Mouse (Mus musculus) left cerebral cortex, adult 9 months (tissue): ENCODE measurements around the gene Trmt61a.

ENCODE experiments used
- DNase-seq, 2 experiments: peaks; one replicate each; pipeline ENCODE4 v3.0.0; 2022; ENCODE audit warnings: low spot score in 2 of 2

The Trmt61a gene

DNA sequence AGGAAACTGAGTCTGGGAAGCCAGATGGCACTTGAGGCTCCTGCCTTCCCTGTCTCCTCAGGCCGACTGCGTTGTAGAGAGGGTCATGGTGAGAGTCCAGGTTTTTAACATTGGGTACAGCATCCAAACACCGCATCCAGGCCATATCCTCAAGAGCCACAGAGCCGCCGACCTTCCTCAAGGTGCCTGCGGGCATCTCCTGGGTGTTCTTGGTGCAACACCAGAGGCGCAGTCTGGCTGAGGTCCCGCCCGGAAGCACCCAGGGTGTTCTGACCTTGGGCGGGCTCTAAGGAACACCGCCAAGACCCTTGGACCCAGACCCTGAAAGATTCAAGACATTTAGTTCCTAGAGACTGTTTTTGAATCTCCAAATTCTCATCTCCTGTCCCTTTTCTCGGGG is 5.3 kb upstream of the Trmt61a start:
- DNase-seq = no peak

GRCm38 (mm10) chr12:111674850-111675486 is 2.9 kb upstream of the Trmt61a start:
- no peak for DNase-seq

GRCm38 (mm10) chr12:111675797-111676580 is 1.9 kb upstream of the Trmt61a start:
- DNase-seq = no peak

DNA sequence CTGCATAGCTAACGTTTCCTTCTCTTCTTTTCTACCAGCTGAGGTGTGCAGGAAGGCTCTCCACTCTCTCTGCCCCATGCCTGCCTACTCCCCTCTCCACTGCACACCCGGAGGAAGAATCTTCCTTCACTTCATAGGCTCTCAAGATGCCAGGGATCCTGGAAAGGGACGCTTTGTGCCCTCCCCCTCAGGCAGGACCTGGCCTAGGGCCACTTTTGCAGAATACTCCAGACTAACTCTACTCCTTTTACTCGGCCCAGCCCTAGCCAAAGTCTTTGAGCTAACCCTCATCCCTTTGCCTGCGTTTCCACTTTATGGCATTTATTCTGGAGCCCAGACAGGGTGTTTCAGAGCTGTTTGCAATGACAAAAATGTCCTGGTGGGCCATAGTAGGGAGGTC is 484 bp upstream of the Trmt61a start:
- DNase-seq = no peak

GRCm38 (mm10) chr12:111678670-111678933 is 697 bp downstream of the Trmt61a start:
- DNase-seq = no peak

DNA sequence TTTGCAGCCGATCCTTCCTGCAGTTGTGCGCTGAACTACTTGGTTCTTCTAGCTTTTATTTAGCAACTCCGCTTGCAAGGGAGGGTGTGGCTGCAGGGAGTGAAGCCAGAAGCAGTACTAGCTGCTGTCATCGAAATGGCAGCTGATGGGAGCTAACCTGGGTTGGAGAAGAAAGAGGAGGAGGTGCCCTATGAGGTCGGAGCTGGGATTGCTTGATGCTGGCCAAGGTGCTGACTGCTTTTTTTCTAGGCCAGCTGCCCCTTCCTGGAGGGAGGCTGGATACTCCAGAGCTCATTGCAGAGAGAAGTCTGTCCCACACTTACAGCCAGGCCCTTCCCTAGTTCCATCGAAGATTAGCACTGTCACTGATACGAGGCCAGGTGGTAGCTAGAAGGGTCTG is 1.1 kb downstream of the Trmt61a start:
- no peak for DNase-seq

DNA sequence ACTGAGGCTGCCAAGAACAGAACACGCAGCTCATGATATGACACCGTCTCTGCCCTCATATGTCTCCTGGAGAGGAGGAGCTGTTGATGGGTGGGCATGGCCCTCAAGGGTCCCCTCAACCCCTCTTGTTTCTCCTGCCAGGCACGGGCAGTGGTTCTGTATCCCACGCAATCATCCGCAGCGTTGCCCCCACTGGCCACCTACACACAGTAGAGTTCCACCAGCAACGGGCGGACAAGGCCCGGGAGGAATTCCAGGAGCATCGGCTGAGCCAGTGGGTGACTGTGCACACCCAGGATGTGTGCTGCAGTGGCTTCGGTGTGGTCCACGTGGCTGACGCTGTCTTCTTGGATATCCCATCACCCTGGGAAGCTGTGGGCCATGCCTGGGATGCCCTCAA is 2.8 kb downstream of the Trmt61a start:
- no peak for DNase-seq

GRCm38 (mm10) chr12:111681305-111681704 is 3.4 kb downstream of the Trmt61a start:
- no peak for DNase-seq

DNA sequence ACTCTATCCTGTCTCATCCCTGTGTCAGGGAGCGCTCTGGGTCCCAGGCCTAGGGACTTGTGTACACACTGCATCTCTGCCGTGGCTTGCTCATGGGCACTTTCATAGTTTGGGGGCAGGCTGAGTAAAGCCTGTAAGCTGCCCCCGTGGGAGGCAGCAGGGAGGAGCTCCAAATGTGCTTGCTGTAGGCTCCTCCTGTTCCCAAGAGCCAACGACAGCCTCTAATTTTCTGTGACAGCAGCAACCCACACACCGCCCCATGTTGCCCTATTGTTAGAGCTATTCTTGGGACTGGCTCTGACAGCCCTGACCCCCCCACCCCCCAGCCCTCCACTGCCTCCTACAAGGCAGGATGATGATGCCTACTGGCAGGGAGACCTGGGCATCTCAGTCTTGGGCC is 4.1 kb downstream of the Trmt61a start:
- DNase-seq = no peak

GRCm38 (mm10) chr12:111682806-111683205 is 4.9 kb downstream of the Trmt61a start:
- DNase-seq = no peak

GRCm38 (mm10) chr12:111686390-111686789 is 8.5 kb downstream of the Trmt61a start:
- no peak for DNase-seq

GRCm38 (mm10) chr12:111687350-111688068 is 9.6 kb downstream of the Trmt61a start:
- DNase-seq = no peak

- DNase-seq = no peak
Measured at GRCm38 (mm10) chr12:111688069-111688428, 10.1 kb downstream of the Trmt61a start.

GRCm38 (mm10) chr12:111689426-111689825 is 11.5 kb downstream of the Trmt61a start:
- no peak for DNase-seq

DNA sequence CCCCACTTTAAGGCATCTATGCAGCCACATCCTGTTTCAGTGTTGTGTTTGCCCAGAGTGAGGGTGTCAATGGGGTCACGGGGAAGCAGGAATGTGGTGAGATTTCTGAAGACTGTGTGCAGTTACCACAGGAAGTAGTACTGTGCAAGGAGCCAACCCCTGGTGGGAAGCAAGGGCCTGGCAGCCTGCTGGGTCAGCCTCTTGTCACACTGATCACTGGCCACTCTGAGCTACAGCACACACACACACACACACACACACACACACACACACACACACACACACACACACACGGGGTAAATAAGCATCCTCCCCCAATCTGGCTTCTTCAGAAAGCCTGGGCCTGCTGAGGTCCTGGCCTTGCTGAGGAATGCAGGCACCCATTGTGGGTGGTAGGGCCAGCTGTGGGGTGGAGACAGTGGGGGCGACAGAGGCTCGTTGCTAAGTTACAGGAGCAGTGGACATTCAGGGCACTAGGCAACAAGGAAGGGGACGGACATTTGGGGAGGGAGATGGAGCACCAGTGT is 13.5 kb downstream of the Trmt61a start:
- DNase-seq = no peak

DNA sequence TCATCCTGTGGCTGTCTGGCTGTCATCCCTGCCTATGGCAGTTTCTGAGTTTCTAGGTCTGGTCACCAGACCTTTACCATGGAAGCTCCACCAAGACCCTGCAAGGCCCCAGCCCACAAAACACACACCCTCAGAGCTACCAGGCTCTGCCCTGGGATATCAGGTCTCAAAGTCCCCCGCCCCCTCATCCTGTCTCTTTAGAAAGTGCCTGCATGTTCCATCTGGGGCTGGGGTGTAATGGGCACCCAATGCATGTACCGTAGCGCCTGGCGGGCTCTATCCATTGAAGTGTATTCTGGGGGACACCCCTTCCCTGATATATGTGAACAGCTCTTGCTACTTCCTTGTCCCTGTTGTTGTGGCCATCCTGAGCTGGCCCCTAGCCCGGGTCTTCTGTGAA is 15.0 kb downstream of the Trmt61a start:
- no peak for DNase-seq

GRCm38 (mm10) chr12:111693341-111694270 is 15.7 kb downstream of the Trmt61a start:
- peak; percentile 76 to 82 for DNase-seq

- no peak for DNase-seq
Measured at GRCm38 (mm10) chr12:111694271-111694781, 16.4 kb downstream of the Trmt61a start.

- DNase-seq = no peak
Measured at GRCm38 (mm10) chr12:111694880-111695804, 17.2 kb downstream of the Trmt61a start.

DNA sequence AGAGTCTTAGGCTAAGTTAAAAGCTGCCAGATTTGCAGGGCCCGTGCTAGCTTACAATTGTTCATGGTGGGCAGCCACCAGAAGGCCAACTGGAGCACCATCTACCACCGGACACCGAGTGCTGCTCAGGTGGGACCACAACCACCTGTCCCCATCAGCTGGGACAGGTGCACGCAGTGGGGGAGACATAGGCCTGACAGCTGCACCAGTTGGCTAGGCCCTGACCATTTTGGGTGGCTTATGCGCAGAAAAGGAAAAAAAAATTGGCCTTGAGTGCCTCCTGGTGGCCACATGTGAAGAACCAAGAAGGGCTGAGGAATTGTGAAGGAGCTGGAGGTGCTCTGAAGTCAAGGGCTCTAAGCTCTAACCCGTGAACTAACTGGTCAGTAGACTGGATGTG is 18.3 kb downstream of the Trmt61a start:
- DNase-seq = peak in 1 of 2 experiments; percentile 80
